Mouse (Mus musculus) liver, postnatal 0 days (tissue): ENCODE measurements at regions not wholly inside any gene's neighbourhood (a gene's known extent, or its start where the extent isn't known, plus 50 kb on each side); places are given as distances from the start of the nearest gene placed in this dataset.

Source experiments
- CTCF ChIP-seq: sonication (generic); IDR thresholded peaks from 2 replicates; pipeline ENCODE4 v1.5.1; 2016; ENCODE audit warnings: antibody characterized with exemption, low read depth
- EP300 ChIP-seq: IDR thresholded peaks from 2 replicates; pipeline ENCODE4 v1.6.1; 2016; ENCODE audit warnings: antibody characterized with exemption, low read depth, mild to moderate bottlenecking

- TF ChIP-seq CTCF (no peak), EP300 (no peak)
These were observed 221.1 kb upstream of the Slc16a7 start for GRCm38 (mm10) chr10:125610353-125610752.
